Mouse (Mus musculus) gastrocnemius, postnatal 10 days (tissue): ENCODE measurements around the gene Ubr4. TPM values are rescaled to one million over a fixed set of nuclear protein-coding genes. Genes with fewer than 3 reads are reported as not detected.
"Not testable (repeated sequence)": the region's sequence is repeated elsewhere in the genome, so short reads cannot be mapped to it uniquely, and the experiment has no call there.

ENCODE experiments used
- DNase-seq: peaks from one replicate; pipeline ENCODE4 v3.0.0; 2021; ENCODE audit warnings: mixed read lengths
- total RNA-seq, 2 experiments: library from RNA; stranded (reverse); gene quantifications; 2 replicates each; pipeline ENCODE4 v1.2.3; 2021

Ubr4 gene
- total RNA-seq, 2 experiments from 2014 or later: 79.7 to 99.0 TPM

DNA sequence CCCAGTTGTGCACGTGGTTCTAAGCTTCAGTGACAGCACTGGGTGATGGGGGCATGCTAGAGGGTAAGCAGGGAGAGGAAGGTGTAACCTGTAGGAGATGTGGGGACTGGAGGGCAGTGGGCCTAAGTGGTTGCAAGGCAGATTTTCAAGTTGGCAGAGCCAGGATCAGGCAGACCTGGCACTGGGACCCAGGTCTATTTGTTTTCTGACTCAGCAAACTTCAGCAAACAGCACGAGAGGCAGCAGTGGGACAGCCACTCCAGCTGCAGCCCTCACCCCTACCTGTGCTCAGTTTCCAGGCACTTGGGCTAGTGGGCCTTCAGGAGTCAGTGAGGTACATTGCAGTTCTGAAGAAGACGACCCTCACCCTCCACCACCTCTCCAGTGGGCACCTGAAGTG, 4.8 kb downstream of the Ubr4 start:
- no peak for DNase-seq

DNA sequence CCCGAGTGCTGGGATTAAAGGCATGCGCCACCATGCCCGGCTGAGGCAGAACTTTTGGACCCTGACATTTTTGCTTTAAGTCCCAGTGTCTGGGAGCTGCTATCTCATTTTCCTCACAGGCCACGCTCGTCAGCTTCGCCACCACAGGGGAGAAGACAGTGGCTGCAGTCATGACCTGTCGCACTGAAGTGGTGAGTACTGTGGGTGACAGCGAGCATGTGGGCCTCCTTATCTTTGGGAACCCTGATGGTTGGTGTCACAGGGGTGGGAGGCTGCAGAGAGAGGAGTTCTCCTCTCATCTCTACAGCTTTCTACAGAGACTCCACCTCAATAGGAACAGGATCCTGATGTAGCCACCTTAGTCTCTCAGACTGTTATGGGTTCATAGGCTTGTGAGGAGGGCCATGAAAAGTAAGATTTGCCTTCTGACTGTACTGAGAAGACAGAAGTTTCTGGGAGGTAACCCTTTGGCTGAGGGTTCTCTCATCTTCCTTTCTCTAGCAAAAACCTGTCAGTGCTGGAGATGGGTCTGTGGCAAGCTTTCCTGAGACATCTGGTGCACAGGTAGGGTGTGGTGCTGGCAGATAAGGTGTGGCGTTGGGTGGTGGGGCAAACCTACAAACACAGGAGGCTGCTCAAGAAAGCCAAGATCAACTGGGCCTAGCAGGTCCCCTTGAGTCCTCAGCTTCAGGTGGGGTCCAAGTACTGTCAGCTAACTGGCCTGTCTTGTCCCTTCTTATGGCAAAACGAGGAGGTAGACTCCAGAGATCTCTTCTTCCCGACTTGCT, 8.5 kb downstream of the Ubr4 start:
- no peak for DNase-seq

DNA sequence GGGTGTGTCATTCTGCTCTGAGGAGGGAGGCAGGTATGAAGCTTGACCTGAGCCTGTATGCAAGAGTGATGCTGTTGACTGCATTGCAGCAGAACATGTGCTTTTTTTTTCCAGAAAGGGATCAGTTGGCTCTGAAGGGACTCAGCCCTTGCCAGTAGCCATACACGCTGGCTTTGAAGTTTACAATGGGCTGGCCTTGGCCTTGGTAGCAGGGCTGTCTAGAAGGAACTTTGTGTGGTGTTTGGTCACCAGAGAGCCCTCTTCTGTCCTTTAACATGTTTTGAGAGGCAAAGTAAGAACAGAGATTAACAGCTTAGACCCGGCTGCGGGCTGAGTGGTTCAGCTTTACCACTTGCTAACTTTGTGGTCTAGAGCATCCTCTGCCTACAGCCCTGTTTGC, 14.9 kb downstream of the Ubr4 start:
- no peak for DNase-seq

DNA sequence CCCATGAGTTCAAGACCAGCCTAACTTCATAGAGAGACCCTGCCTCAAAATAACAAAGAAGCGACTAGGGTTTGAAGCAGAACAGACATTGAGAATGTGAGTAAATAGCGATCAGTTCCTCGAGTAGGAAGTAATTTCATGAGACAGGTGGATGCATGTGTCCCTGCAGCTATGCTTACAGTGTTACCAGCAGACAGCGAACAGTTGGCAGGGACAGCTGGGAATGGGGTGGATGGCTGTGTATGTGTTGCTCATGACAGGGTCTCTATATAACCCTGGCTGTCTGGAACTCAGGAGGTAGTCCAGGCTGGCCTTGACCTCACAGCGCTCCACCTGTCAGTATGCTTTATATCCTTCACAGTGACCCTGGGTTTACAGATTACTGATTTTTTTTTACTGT, 15.6 kb downstream of the Ubr4 start:
- DNase-seq: no peak

DNA sequence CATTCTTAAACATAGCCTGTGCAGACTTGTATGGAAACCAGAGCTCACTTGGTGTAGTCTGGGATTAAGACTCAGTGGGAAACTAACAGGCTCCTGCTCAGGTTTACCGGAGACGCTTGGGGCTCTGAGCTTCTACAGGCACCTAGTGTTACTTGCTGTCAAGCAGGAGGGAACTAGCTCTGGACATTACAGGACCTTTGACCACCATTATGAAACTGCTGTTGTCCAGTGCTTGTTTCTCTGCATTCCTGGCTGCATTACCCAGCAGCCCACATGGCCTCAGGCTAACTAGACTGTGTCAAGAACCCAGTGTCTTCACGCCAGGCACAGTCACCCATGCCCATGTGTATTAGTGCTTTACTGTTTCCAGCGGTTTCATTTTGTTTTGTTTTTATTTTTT, 20.7 kb downstream of the Ubr4 start:
- no peak for DNase-seq

DNA sequence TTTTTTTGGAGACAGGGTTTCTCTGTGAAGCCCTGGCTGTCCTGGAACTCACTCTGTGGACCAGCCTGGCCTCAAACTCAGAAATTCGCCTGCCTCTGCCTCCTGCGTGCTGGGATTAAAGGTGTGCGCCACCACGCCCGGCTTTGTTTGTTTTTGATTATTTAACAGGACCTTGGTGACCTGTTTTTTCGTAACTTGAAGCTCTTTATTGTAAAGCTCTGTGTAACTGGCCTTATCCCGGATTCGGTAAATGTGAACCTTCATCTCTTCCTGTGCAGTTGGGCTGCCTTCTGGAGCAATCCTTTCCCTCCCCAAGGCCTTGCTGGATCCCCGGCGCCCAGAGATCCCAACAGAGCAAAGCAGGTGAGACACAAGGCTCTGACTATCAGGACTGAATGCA, 21.1 kb downstream of the Ubr4 start:
- no peak for DNase-seq

DNA sequence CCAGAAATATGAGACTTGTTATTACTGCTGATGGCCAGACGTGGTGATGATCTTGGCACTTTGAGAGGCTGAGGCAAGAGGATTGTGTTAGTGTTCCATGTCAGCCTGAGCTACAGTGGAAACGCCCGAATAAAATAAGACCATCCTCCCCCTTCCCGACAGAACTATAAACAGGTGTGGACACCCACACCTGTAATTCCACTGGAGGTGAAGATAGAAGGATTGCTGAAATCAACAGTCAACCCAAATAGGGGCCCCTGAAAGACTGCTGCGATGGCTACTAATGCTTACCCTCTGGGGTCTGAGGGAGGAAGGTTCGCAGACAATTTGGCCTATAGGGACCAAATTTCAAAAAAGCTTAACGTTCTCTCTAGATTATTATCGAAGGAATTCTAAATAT, 27.3 kb downstream of the Ubr4 start:
- no peak for DNase-seq

DNA sequence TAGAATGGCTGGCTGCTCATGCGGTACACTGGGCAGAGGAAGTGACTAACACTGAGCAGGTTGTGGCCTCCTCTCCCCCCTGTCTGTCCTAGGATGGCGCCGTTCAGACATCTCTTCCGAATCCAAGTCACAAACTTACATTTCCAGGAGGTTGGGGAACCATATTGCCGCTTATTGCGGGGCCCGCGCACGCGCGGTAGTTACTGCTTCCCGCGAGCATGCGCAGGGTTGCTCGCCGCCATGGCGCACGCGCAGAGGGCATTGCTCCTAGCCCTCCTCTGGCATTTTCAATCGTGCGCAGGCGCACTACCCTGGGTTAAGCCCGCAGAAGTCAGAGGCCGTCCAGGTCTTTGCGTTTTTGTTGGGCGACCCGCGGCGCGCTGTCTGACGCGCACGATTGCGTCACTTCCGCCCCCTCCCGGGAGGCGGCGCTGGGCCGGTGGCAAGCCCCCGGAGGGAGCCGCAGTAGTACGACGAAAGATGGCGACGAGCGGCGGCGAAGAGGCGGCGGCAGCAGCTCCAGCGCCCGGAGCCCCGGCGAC, 27.9 kb downstream of the Ubr4 start:
- peak; percentile 100 for DNase-seq

DNA sequence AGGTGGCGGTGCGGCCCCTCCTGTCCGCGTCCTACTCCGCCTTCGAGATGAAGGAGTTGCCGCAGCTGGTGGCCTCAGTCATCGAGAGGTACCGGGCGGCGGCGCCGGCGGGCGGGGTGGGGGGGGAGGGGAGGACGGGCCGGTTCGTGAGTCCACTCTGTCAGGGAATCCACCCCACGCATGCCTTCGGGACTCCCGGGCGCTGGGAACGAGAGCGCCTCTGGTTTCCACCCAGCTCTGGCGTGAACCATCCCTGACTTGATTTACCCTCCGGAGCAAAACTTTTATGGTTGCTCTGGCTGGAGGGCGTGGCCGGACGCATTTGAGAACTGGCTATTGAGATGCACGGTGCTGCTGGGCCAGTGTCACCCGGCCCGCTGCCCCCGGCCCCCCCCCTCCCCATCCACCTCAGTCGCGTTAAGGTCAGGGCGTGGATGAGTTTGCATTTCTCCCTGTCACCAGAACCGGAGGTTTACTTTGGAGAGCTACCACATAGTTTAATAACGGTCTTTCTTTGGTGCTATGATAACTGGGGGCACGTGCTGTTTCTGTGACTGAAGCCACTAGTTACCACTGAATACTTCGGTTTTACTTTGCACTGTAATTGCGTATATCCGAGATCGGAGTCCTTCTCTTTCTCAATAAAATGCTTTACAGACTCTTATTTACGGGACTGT, 28.5 kb downstream of the Ubr4 start:
- no peak for DNase-seq

DNA sequence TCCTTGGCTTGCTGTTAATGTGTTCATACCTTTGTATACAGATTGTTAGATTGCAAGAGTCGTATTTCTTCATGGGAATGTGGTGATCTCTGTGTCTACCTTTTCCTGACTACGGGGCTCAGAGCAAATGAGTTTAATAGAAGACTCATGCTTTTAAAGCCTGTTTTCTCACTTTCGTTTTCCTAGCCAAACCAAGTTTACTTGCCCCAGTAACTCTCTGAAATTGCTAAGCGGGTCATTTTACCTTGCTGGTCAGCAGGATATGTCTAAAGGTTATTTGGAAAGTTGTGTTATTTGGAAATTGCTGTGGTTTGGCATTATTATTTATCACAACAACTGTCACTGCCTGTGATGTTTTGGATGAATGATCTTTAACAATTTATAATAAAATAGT, 29.0 kb downstream of the Ubr4 start:
- no peak for DNase-seq

DNA sequence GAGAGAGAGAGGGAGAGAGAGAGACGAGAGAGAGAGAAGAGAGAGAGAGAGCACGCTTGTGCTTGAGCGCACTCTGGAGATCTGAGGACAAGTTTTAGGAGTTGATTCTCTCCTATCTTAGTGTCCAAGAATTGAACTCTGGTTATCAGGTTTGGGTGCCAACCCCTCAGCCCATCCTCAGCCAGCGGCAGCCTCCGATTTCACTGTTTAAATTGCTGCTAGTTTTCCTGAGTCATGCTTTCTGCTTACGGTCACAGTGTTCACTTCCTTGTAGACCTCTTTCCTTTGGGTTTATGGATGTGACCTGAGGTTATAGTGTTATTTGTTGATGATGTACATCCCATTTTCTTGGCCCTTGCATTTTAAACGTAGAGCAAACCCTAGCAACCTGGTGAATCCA, 29.8 kb downstream of the Ubr4 start:
- DNase-seq: no peak

DNA sequence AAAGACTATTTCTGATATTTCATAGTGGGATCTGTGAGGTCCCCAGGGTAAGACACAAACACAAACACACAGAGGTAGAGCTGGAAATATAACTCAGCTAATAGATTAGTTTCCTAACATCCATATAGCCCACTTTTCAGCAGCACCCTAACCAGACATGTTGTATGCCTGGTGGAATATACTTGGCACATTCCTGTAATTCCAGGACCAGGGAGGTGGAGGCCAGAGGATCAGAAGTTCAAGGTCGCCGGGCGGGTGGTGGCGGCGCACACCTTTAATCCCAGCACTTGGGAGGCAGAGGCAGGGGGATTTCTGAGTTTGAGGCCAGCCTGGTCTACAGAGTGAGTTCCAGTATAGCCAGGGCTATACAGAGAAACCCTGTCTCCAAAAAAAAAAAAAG, 33.4 kb downstream of the Ubr4 start:
- DNase-seq: not testable (repeated sequence)

DNA sequence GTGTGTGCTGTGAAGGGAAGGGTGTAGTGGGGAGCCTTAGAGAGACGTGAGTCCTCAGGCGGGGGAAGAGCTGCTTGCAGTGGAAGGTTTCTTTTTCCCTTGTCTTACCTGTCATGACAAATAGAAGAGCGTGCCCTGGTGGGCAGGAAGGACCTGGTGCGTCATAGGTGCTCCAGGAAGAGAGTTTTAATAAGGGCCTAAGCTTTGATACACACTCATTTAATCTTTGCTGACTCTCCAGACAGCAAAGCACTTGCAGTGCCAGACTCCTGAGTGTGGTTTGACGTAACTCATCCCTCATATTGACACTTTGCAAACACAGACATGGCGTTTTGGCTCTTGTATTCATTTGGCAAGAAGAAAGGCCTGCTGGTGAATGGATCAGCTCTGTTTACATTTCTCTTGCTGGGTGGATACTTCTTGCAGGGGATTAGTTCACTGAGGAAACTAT, 34.5 kb downstream of the Ubr4 start:
- no peak for DNase-seq

DNA sequence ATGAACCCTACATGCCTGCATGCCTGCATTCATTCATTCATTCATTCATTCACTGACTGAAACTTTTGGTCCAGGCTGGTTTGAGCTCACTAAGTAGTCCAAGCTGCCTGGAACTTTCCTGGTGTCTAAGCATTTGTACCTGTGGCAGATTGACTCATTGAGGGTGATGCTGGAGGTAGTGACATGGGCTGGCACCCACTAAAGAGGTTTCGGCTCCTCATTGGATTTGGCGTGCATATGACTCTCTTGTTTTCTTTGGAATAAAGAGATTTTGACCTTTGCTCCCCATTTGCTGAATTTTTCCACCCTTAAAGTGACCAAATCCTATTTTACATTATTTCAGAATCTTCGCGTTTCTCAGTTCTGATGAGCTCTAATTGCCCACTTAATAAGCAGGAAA, 37.1 kb downstream of the Ubr4 start:
- no peak for DNase-seq

DNA sequence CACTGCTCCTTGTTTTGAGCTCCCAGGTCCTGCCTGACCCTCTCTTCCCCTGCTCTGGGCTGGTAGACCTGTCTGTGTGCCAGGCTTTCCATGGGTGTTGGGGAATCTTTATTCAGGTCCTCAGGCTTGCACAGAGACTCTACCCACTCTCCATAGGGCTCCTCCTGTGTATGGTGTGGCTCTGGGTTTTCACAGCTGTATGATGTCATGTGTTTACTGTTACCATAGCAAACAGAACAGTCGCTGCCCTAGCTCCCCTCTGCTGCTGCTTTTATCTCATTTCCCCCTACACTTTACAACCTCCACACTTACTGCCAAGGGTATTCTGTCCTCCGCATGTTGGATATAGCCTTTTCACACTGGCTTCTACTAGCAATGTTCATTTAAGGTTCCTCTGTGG, 43.0 kb downstream of the Ubr4 start:
- no peak for DNase-seq

DNA sequence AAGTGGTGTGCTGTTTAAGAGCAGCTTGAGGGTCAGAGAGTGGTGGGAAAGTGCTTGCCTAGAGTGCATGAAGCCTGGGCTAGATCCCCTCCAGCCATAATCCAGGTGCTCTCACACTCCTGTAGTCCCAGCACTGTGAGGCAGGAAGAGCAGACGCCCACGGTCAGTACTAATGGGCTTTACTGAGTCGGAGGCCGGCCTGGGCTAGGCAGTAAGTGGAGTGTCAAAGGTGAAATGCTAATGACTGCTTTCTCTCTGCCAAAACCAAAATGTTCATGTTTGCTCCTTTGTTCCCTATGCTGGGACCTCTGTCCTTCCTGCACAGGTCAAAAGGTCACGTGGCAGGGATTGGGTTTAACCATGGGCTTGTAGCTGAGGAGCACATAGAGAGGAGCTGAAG, 48.1 kb downstream of the Ubr4 start:
- DNase-seq: no peak

DNA sequence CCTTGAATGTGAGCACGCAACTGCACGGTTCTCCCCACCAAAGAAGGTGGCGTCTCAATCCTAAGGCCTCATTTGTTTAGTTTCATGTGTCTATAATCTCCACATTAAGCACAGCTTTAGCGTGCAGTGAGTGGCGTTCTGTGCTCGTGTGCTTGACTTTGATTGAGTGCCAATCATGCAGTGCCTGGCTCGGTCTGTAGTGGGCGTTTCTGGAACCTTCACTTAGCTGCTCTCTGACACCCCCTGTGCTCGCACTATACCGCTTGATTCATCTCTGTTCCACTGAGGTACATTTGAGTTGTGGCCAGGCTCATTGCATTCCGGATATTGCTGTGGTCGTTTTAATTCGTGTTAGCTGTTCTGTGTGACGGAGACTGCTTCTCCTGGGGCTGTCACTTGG, 50.8 kb downstream of the Ubr4 start:
- no peak for DNase-seq

DNA sequence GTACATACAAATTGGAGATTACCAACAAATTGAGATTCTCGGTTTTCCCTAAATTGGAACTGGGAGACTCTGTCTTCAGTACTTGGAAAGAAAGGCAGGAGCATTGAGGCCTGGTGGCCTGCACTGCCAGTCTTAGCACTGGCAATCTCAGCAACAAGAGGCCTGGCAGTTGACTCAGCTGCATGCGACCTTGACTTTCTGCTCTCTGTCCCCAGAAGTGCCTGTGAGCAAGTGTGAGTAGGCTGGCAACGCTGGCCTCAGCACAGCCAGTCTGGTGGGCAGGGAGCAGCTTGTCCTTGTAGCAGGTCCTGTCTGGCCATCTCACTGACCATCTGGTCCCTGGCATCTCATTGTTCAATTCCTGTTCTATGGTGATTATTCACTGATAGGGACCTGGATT, 58.9 kb downstream of the Ubr4 start:
- DNase-seq: no peak

DNA sequence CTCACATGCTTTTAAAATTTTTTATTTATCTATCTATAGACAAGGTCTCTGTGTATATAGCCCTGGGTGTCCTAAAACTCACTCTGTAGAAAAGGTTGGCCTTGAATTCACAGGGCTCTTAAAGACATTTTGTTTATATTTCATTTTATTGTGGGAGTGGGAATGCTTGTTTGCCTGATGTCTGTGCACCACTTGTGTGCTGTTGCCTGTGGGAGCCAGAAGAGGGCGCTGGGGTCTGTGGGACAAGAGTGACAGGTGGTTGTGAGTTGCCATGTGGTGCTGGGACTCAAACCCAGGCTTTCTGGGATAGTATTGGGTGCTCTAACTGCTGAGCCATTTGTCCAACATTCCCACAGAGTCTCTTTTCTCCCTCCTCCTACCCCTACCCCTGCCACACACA, 65.5 kb downstream of the Ubr4 start:
- no peak for DNase-seq

DNA sequence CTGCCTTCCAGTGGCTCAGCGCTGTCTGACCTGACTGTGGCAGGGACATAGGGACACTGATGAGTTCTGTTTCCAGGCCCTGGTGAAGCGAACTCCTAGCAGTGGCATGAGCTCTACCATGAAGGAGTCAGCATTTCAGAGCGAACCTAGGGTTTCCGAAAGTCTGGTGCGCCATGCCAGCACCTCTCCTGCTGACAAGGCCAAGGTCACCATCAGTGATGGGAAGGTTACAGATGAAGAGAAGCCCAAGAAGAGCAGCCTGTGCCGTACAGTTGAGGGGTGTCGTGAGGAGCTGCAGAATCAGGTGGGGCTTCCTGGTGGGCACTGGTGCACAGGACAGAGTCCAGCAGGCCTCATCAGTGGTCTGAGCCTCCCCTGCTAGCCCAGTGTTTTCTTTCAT, 69.2 kb downstream of the Ubr4 start:
- DNase-seq: no peak

DNA sequence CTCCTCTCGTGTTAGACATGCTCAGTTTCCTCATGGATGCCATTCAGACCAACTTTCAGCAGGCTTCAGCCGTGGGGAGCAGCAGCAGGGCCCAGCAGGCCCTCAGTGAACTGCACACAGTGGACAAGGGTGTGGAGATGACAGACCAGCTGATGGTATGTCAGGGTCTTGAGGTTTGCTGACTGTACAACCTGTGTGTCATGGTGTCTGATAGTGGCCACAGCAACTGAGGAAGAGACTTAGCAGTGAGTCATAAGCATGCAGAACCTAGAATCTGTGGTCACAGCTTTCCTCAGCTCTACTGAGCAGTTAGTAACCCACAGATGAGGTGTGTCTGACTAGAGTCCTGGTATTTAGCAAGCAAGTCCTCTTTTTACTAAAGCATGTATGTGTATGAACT, 70.0 kb downstream of the Ubr4 start:
- DNase-seq: no peak

DNA sequence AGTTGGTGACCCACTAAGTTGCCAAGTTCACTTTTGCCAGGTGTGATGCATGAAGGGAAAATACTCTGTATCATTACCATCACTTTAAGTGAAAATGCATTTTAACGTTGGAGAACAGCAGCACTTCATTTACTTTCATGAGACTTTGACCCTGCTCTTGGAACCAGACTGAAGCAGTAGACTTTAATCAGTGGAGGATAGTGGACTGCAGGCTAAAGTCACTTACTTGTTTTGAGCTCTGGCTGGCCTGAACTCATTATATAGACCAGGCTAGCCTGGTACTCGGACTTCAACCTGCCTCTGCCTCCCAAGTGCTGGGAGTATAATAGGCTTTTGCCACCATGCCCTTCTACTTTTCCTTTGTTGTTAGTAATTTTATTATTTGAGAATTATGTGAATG, 70.9 kb downstream of the Ubr4 start:
- DNase-seq: no peak

DNA sequence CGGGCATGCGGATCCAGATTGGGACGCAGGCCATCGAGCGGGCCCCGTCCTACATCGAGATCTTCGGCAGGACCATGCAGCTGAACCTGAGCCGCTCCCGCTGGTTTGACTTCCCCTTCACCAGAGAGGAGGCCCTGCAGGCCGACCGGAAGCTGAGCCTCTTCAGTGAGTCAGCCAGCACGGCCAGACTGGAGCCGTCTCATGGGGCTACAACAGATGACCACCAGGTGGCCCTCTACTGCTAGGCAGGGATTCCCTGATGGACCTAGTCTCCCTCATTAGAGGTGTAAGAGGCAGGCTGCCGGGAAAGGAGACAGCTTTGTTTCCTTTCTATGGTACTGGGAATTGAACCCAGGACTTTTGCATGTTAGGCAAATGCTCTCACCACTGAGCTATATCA, 77.8 kb downstream of the Ubr4 start:
- peak; percentile 67 for DNase-seq

DNA sequence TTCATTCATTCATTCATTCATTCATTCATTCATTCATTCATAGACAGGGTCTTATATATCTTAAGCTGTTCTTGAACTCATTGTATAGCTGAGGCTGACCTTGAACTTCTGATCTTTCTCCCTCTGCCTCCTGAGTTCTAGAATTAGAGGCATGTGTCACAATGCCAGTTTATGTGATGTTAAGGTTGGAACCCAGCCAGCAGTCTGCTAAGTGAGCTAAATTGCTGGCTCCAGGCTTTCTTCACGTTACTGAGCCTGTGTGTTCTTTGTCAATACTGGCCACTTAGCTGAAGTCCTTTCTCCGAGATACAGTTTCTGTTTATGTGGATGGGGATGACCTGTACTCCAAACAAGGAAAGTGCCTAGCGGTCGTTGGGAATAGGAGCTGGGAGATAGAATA, 78.5 kb downstream of the Ubr4 start:
- DNase-seq: no peak
